Mouse (Mus musculus): ENCODE data around the gene Csf2ra.
"Not testable (repeated sequence)": the region's sequence is repeated elsewhere in the genome, so short reads cannot be mapped to it uniquely, and the experiment has no call there.

DNA sequence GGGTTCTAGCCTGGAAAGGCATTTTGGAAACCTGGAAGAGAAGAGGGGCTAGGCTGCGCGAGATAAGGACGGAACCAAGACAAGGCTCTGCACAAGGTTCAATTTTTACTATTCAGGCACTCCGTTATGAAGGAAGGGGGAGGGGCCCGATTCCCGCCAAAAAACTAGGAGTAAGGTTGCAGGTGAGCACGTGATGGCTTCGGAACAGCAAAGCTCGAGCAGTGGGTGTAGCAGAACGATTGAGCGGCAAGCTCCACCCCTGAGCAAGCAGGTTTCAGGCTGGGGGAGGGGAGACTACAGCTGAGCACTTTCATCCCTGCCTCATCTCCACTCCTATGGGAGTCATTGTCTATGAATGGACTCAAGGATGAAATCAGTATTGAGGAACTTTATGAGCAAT, 40.9 kb upstream of the Csf2ra start:
- not testable (repeated sequence) for TF ChIP-seq POLR2A, CTCF (IDR thresholded peaks at IDR 0.05; ENCODE audit: insufficient read depth, low read depth, low read length)
